Mouse (Mus musculus) liver, embryonic 14.5 days (tissue): ENCODE measurements at regions not wholly inside any gene's neighbourhood (a gene's known extent, or its start where the extent isn't known, plus 50 kb on each side); places are given as distances from the start of the nearest gene placed in this dataset.

Experiments
- CTCF ChIP-seq: IDR thresholded peaks from 2 replicates; pipeline ENCODE4 v1.5.1; 2016; ENCODE audit warnings: antibody characterized with exemption, low read depth, control low read depth
- EP300 ChIP-seq: IDR thresholded peaks from 2 replicates; pipeline ENCODE4 v1.6.1; 2016; ENCODE audit warnings: antibody characterized with exemption, low read depth

- TF ChIP-seq CTCF, result no peak
- TF ChIP-seq EP300, result no peak
These were observed 223.8 kb upstream of the Ptbp2 start for GRCm38 (mm10) chr3:120008110-120008509.
